Mouse (Mus musculus) myocyte (in vitro differentiated cells): ENCODE measurements around the gene Pdcd2l.

Experiments used
- CEBPB ChIP-seq: IDR thresholded peaks from 2 replicates; pipeline ENCODE4 v1.6.1; 2011; ENCODE audit warnings: mild to moderate bottlenecking, moderate library complexity; ENCODE audit not compliant: poor library complexity, insufficient read depth, severe bottlenecking
- E2F4 ChIP-seq: IDR thresholded peaks from one replicate; pipeline ENCODE4 v1.6.1; 2011; ENCODE audit warnings: mild to moderate bottlenecking, control low read depth, moderate library complexity; ENCODE audit not compliant: insufficient read depth
- MAX ChIP-seq: IDR thresholded peaks from one replicate; pipeline ENCODE4 v1.6.1; 2011; ENCODE audit warnings: low read depth, mild to moderate bottlenecking, control low read depth
- MYOD1 ChIP-seq, 3 experiments: IDR thresholded peaks; one replicate each; pipeline ENCODE4 v1.6.1; 2011; ENCODE audit warnings: control low read depth in 2 of 3, low read depth in 2 of 3, mild to moderate bottlenecking in 2 of 3, moderate library complexity in 1 of 3; ENCODE audit not compliant: insufficient read length in 2 of 3, control insufficient read depth in 1 of 3
- MYOG ChIP-seq, 3 experiments: IDR thresholded peaks; one replicate each; pipeline ENCODE4 v1.6.1; 2011; ENCODE audit warnings: control low read depth in 2 of 3, low read depth in 2 of 3, mild to moderate bottlenecking in 2 of 3; ENCODE audit not compliant: insufficient read length in 2 of 3, control insufficient read depth in 1 of 3, insufficient read depth in 1 of 3
- POLR2A ChIP-seq: IDR thresholded peaks from one replicate; pipeline ENCODE4 v1.6.1; 2011; ENCODE audit warnings: low read depth, mild to moderate bottlenecking, control low read depth, moderate library complexity; ENCODE audit not compliant: insufficient read length
- POLR2AphosphoS2 ChIP-seq: IDR thresholded peaks from one replicate; pipeline ENCODE4 v1.6.1; 2011; ENCODE audit warnings: low read depth, control low read depth; ENCODE audit not compliant: insufficient read length
- SRF ChIP-seq: IDR thresholded peaks from one replicate; pipeline ENCODE4 v1.6.1; 2011; ENCODE audit warnings: low read depth; ENCODE audit not compliant: control insufficient read depth, insufficient read length
- TCF3 ChIP-seq: IDR thresholded peaks from one replicate; pipeline ENCODE4 v1.6.1; 2011; ENCODE audit warnings: low read depth, control low read depth; ENCODE audit not compliant: insufficient read length
- USF1 ChIP-seq: IDR thresholded peaks from one replicate; pipeline ENCODE4 v1.6.1; 2011; ENCODE audit warnings: low read depth, mild to moderate bottlenecking, control low read depth, moderate library complexity

- no peak for TF ChIP-seq POLR2A
- TF ChIP-seq MYOD1 (IDR thresholded peaks at IDR 0.05; ENCODE audit: control insufficient read depth in 1 of 3, insufficient read length in 2 of 3, low read depth in 2 of 3): no peak
- TF ChIP-seq USF1: no peak
- no peak for TF ChIP-seq MAX
- no peak for TF ChIP-seq POLR2AphosphoS2
- TF ChIP-seq TCF3: no peak
- no peak for TF ChIP-seq E2F4
- no peak for TF ChIP-seq SRF
- TF ChIP-seq CEBPB: no peak
- no peak for TF ChIP-seq MYOG (IDR thresholded peaks at IDR 0.05; ENCODE audit: control insufficient read depth in 1 of 3, insufficient read depth in 1 of 3, insufficient read length in 2 of 3, low read depth in 2 of 3)
Measured at GRCm38 (mm10) chr7:34226086-34226485, 29.6 kb upstream of the Pdcd2l start.
